In the genomic region with DNA sequence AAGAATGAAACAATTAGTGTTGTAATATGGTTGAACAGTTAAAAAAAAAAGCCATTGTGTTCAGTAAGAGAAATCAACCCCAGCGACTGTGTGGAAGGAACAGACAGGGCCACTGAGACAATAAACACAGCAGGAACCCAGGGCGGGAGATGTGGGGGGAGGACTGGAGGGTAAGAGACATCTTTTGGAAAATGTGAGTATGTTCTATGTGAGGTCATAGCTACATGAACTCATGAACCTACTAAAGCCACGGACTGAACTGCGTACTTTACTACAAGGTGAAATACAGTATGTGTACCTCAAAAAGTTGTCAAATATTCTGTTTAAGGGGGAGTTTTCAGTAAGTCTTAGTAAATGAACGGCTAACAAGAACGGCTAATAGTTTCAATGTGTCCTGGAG, we compare ENCODE assay signal across 29 mouse cellular contexts.
"Had no signal": no experiment of that assay in that cellular context is flagged by ENCODE, and none has a peak within 500 bp of the region (broad histone marks: within the 10 kb centered on the region; RNA-seq: fewer than 3 reads in every experiment).

No protein-coding gene starts in this region.

- H3K27ac ChIP-seq: limb, embryonic 10.5 days; limb, embryonic 12.5 days; limb, embryonic 13.5 days; limb, embryonic 15.5 days; liver, embryonic 12.5 days; liver, embryonic 13.5 days; liver, embryonic 14.5 days; liver, embryonic 15.5 days; lung, embryonic 15.5 days; macrophage; midbrain, embryonic 10.5 days; midbrain, embryonic 12.5 days; midbrain, embryonic 13.5 days; midbrain, embryonic 15.5 days had no signal

- H3K9me3 ChIP-seq: limb, embryonic 10.5 days; limb, embryonic 12.5 days; limb, embryonic 13.5 days; limb, embryonic 15.5 days; liver, embryonic 12.5 days; liver, embryonic 13.5 days; liver, embryonic 15.5 days; lung, embryonic 15.5 days; megakaryocyte, embryonic 14.5 days; midbrain, embryonic 10.5 days; midbrain, embryonic 12.5 days; midbrain, embryonic 13.5 days; midbrain, embryonic 15.5 days had no signal

- H3K4me3 ChIP-seq: limb, embryonic 10.5 days; limb, embryonic 12.5 days; limb, embryonic 13.5 days; limb, embryonic 15.5 days; liver, embryonic 12.5 days; liver, embryonic 13.5 days; liver, embryonic 15.5 days; lung, embryonic 15.5 days; megakaryocyte, embryonic 14.5 days; midbrain, embryonic 10.5 days; midbrain, embryonic 12.5 days; midbrain, embryonic 13.5 days; midbrain, embryonic 15.5 days; myocyte had no signal

- H3K27me3 ChIP-seq: limb, embryonic 12.5 days; limb, embryonic 13.5 days; limb, embryonic 15.5 days; liver, embryonic 12.5 days; liver, embryonic 13.5 days; liver, embryonic 15.5 days; lung, embryonic 15.5 days; megakaryocyte, embryonic 14.5 days; midbrain, embryonic 12.5 days; midbrain, embryonic 13.5 days; midbrain, embryonic 15.5 days had no signal

- DNase-seq: left cerebral cortex, postnatal 4 days; liver; liver, embryonic 13.5 days; liver, postnatal 0 days; lung, adult 18-20 months; lung, adult 2 months; lung, embryonic 14.5 days; lung, postnatal 10 days; lung, postnatal 14 days; lung, postnatal 36 days; lung, postnatal 4 days; midbrain, embryonic 14.5 days had no signal

- H3K4me1 ChIP-seq: limb, embryonic 15.5 days; liver, embryonic 12.5 days; liver, embryonic 13.5 days; liver, embryonic 15.5 days; lung, embryonic 15.5 days; midbrain, embryonic 10.5 days; midbrain, embryonic 12.5 days; midbrain, embryonic 13.5 days; midbrain, embryonic 15.5 days had no signal

- H3K9ac ChIP-seq: limb, embryonic 12.5 days; limb, embryonic 13.5 days; limb, embryonic 15.5 days; liver, embryonic 12.5 days; liver, embryonic 13.5 days; liver, embryonic 14.5 days; liver, embryonic 15.5 days; liver, postnatal 0 days; lung, embryonic 14.5 days; lung, embryonic 15.5 days; midbrain, embryonic 12.5 days; midbrain, embryonic 13.5 days; midbrain, embryonic 15.5 days had no signal

- H3K4me2 ChIP-seq: limb, embryonic 12.5 days; limb, embryonic 13.5 days; limb, embryonic 15.5 days; liver, embryonic 11.5 days; liver, embryonic 12.5 days; liver, embryonic 13.5 days; liver, embryonic 15.5 days; lung, embryonic 14.5 days; lung, embryonic 15.5 days; midbrain, embryonic 11.5 days; midbrain, embryonic 12.5 days; midbrain, embryonic 13.5 days; midbrain, embryonic 15.5 days had no signal
